Mouse (Mus musculus): ENCODE results near the gene Mapk7. TPM values are rescaled to one million over a fixed set of nuclear protein-coding genes. Genes with fewer than 3 reads are reported as not detected.

Gene Mapk7
- polyA plus RNA-seq, 1 experiment = not detected

- Histone ChIP-seq H3K4me3 (ENCODE audit: insufficient read depth, low read depth, low read length) (no peak overlapping the region), H3K27ac (ENCODE audit: insufficient read depth, low read depth, low read length) (no peak overlapping the region), H3K4me1 (ENCODE audit: control insufficient read depth, insufficient read depth, low read length) (peaks cover 36% of the 10 kb centered on the region)
- TF ChIP-seq CTCF (IDR thresholded peaks at IDR 0.05; ENCODE audit: insufficient read depth, low read depth, low read length) = no peak
- no peak for TF ChIP-seq POLR2A (IDR thresholded peaks at IDR 0.05; ENCODE audit: insufficient read depth, low read depth, low read length)
- 82% methylated on average over 24 of the region's 24 CpGs for WGBS
These were observed 44.5 kb downstream of the Mapk7 start for GRCm38 (mm10) chr11:61449499-61450292.

GRCm38 (mm10) chr11:61448599-61449225 is 45.5 kb downstream of the Mapk7 start:
- TF ChIP-seq POLR2A (IDR thresholded peaks at IDR 0.05; ENCODE audit: insufficient read depth, low read depth, low read length) (no peak), CTCF (IDR thresholded peaks at IDR 0.05; ENCODE audit: insufficient read depth, low read depth, low read length) (no peak)
- peaks cover 31% of the 10 kb centered on the region for H3K4me1 ChIP-seq (ENCODE audit: control insufficient read depth, insufficient read depth, low read length)
- no peak overlapping the region for H3K27ac ChIP-seq (ENCODE audit: insufficient read depth, low read depth, low read length)
- 58% methylated on average over 9 of the region's 9 CpGs for WGBS
- no peak overlapping the region for H3K4me3 ChIP-seq (ENCODE audit: insufficient read depth, low read depth, low read length)

GRCm38 (mm10) chr11:61448041-61448440 is 46.2 kb downstream of the Mapk7 start:
- Histone ChIP-seq H3K4me3 (ENCODE audit: insufficient read depth, low read depth, low read length) (no peak overlapping the region), H3K27ac (ENCODE audit: insufficient read depth, low read depth, low read length) (no peak overlapping the region), H3K4me1 (ENCODE audit: control insufficient read depth, insufficient read depth, low read length) (peaks cover 27% of the 10 kb centered on the region)
- TF ChIP-seq CTCF (IDR thresholded peaks at IDR 0.05; ENCODE audit: insufficient read depth, low read depth, low read length) = no peak
- TF ChIP-seq POLR2A (IDR thresholded peaks at IDR 0.05; ENCODE audit: insufficient read depth, low read depth, low read length) = no peak
- 67% methylated on average over 5 of the region's 5 CpGs for WGBS

GRCm38 (mm10) chr11:61447296-61447695 is 46.9 kb downstream of the Mapk7 start:
- no peak overlapping the region for H3K27ac ChIP-seq (ENCODE audit: insufficient read depth, low read depth, low read length)
- H3K4me1 ChIP-seq (ENCODE audit: control insufficient read depth, insufficient read depth, low read length) = peaks cover 20% of the 10 kb centered on the region; the same call in 1 of the 2 replicates
- no peak overlapping the region for H3K4me3 ChIP-seq (ENCODE audit: insufficient read depth, low read depth, low read length)
- TF ChIP-seq CTCF (IDR thresholded peaks at IDR 0.05; ENCODE audit: insufficient read depth, low read depth, low read length) = no peak
- TF ChIP-seq POLR2A (IDR thresholded peaks at IDR 0.05; ENCODE audit: insufficient read depth, low read depth, low read length) = no peak
- whole genome bisulfite sequencing = 91% methylated on average over 8 of the region's 8 CpGs

- WGBS = 93% methylated on average over 6 of the region's 6 CpGs
- no peak for TF ChIP-seq POLR2A (IDR thresholded peaks at IDR 0.05; ENCODE audit: insufficient read depth, low read depth, low read length)
- no peak for TF ChIP-seq CTCF (IDR thresholded peaks at IDR 0.05; ENCODE audit: insufficient read depth, low read depth, low read length)
These were observed 50.4 kb downstream of the Mapk7 start for GRCm38 (mm10) chr11:61443807-61444206.

GRCm38 (mm10) chr11:61441670-61442069 is 52.5 kb downstream of the Mapk7 start:
- TF ChIP-seq POLR2A (IDR thresholded peaks at IDR 0.05; ENCODE audit: insufficient read depth, low read depth, low read length) = no peak
- TF ChIP-seq CTCF (IDR thresholded peaks at IDR 0.05; ENCODE audit: insufficient read depth, low read depth, low read length) = no peak
- no peak overlapping the region for H3K4me3 ChIP-seq (ENCODE audit: insufficient read depth, low read depth, low read length)
- H3K4me1 ChIP-seq (ENCODE audit: control insufficient read depth, insufficient read depth, low read length) = peaks cover 7% of the 10 kb centered on the region; the same call in 1 of the 2 replicates
- 71% methylated on average over 7 of the region's 7 CpGs for WGBS
- H3K27ac ChIP-seq (ENCODE audit: insufficient read depth, low read depth, low read length) = no peak overlapping the region

More at GRCm38 (mm10) chr11:61443807-61444206, 50.4 kb downstream of the Mapk7 start:
- Histone ChIP-seq H3K4me3 (ENCODE audit: insufficient read depth, low read depth, low read length) (no peak overlapping the region), H3K4me1 (ENCODE audit: control insufficient read depth, insufficient read depth, low read length) (peaks cover 12% of the 10 kb centered on the region; the same call in 1 of the 2 replicates), H3K27ac (ENCODE audit: insufficient read depth, low read depth, low read length) (no peak overlapping the region)

- TF ChIP-seq POLR2A (IDR thresholded peaks at IDR 0.05; ENCODE audit: insufficient read depth, low read depth, low read length) (no peak), CTCF (IDR thresholded peaks at IDR 0.05; ENCODE audit: insufficient read depth, low read depth, low read length) (no peak)
- Histone ChIP-seq H3K4me3 (ENCODE audit: insufficient read depth, low read depth, low read length) (no peak overlapping the region), H3K27ac (ENCODE audit: insufficient read depth, low read depth, low read length) (no peak overlapping the region), H3K4me1 (ENCODE audit: control insufficient read depth, insufficient read depth, low read length) (peaks cover 7% of the 10 kb centered on the region; the same call in 1 of the 2 replicates)
- 96% methylated on average over 4 of the region's 4 CpGs for WGBS
These were observed 53.8 kb downstream of the Mapk7 start for GRCm38 (mm10) chr11:61440416-61440815.

- 74% methylated on average over 3 of the region's 3 CpGs for WGBS
- H3K4me3 ChIP-seq (ENCODE audit: insufficient read depth, low read depth, low read length) = no peak overlapping the region
- no peak overlapping the region for H3K27ac ChIP-seq (ENCODE audit: insufficient read depth, low read depth, low read length)
- TF ChIP-seq CTCF (IDR thresholded peaks at IDR 0.05; ENCODE audit: insufficient read depth, low read depth, low read length) = no peak
- TF ChIP-seq POLR2A (IDR thresholded peaks at IDR 0.05; ENCODE audit: insufficient read depth, low read depth, low read length) = no peak
- H3K4me1 ChIP-seq (ENCODE audit: control insufficient read depth, insufficient read depth, low read length) = peaks cover 7% of the 10 kb centered on the region; the same call in 1 of the 2 replicates
These were observed 55.0 kb downstream of the Mapk7 start for GRCm38 (mm10) chr11:61439170-61439569.

Other genes with a start within 250 kb of the Mapk7 start
- gene Aldh3a2, start 226.9 kb downstream of the Mapk7 start, polyA plus RNA-seq (2012; ENCODE audit: insufficient read depth, insufficient read length, low replicate concordance, missing spikeins) = not detected in 2 replicates
- not detected in 2 replicates for gene Slc47a2, start 151.5 kb downstream of the Mapk7 start, polyA plus RNA-seq (2012; ENCODE audit: insufficient read depth, insufficient read length, low replicate concordance, missing spikeins)
- gene Slc47a1, start 116.1 kb downstream of the Mapk7 start, polyA plus RNA-seq (2012; ENCODE audit: insufficient read depth, insufficient read length, low replicate concordance, missing spikeins) = not detected in 2 replicates
- not detected in 2 replicates for gene Rnf112, start 40.3 kb downstream of the Mapk7 start, polyA plus RNA-seq (2012; ENCODE audit: insufficient read depth, insufficient read length, low replicate concordance, missing spikeins)
- gene Mfap4, start 9.0 kb downstream of the Mapk7 start, polyA plus RNA-seq (2012; ENCODE audit: insufficient read depth, insufficient read length, low replicate concordance, missing spikeins) = not detected in 2 replicates
- not detected in 2 replicates for gene B9d1, start 10.7 kb upstream of the Mapk7 start, polyA plus RNA-seq (2012; ENCODE audit: insufficient read depth, insufficient read length, low replicate concordance, missing spikeins)
- gene Epn2, start 85.3 kb upstream of the Mapk7 start, polyA plus RNA-seq (2012; ENCODE audit: insufficient read depth, insufficient read length, low replicate concordance, missing spikeins) = not detected in 2 replicates
- gene Grap, start 158.9 kb upstream of the Mapk7 start, polyA plus RNA-seq (2012; ENCODE audit: insufficient read depth, insufficient read length, low replicate concordance, missing spikeins) = not detected in 2 replicates
- not detected in 2 replicates for gene Fam83g, start 189.7 kb upstream of the Mapk7 start, polyA plus RNA-seq (2012; ENCODE audit: insufficient read depth, insufficient read length, low replicate concordance, missing spikeins)
- not detected in 2 replicates for gene Slc5a10, start 226.4 kb upstream of the Mapk7 start, polyA plus RNA-seq (2012; ENCODE audit: insufficient read depth, insufficient read length, low replicate concordance, missing spikeins)